Mouse (Mus musculus) frontal cortex, adult 2 months (tissue): ENCODE results near the gene Cyth1. TPM values are rescaled to one million over a fixed set of nuclear protein-coding genes. Genes with fewer than 3 reads are reported as not detected.

ENCODE experiments used
- DNase-seq, 2 experiments: peaks; one replicate each; pipeline ENCODE4 v3.0.0; 2022; ENCODE audit warnings: low spot score in 1 of 2; ENCODE audit errors: extremely low spot score in 1 of 2
- polyA plus RNA-seq: library from polyadenylated mRNA; depleted of rRNA; stranded (reverse); fragments of >200 nt; gene quantifications from 2 replicates; pipeline ENCODE4 v1.2.3, GENCODE M21; 2012

The Cyth1 gene
- polyA plus RNA-seq, 1 experiment = 90.1 TPM

- DNase-seq = no peak
These were observed 87.6 kb downstream of the Cyth1 start for GRCm38 (mm10) chr11:118160763-118161162.

- DNase-seq = no peak
These were observed 89.6 kb downstream of the Cyth1 start for GRCm38 (mm10) chr11:118158753-118159152.

GRCm38 (mm10) chr11:118156480-118157060, 91.8 kb downstream of the Cyth1 start:
- DNase-seq = no peak

- DNase-seq = no peak
These were observed 95.4 kb downstream of the Cyth1 start for GRCm38 (mm10) chr11:118152964-118153363.

- DNase-seq = no peak
These were observed 96.8 kb downstream of the Cyth1 start for GRCm38 (mm10) chr11:118151423-118152180.

GRCm38 (mm10) chr11:118150115-118150701, 98.2 kb downstream of the Cyth1 start:
- DNase-seq = peak; percentile 62 to 81

GRCm38 (mm10) chr11:118147877-118148637, 100.3 kb downstream of the Cyth1 start:
- DNase-seq = no peak

GRCm38 (mm10) chr11:118146446-118146845, 101.9 kb downstream of the Cyth1 start:
- no peak for DNase-seq

GRCm38 (mm10) chr11:118145771-118146351, 102.5 kb downstream of the Cyth1 start:
- DNase-seq = no peak

GRCm38 (mm10) chr11:118145092-118145491, 103.3 kb downstream of the Cyth1 start:
- DNase-seq = no peak

- no peak for DNase-seq
These were observed 104.7 kb downstream of the Cyth1 start for GRCm38 (mm10) chr11:118143731-118144130.

GRCm38 (mm10) chr11:118142547-118143165, 105.7 kb downstream of the Cyth1 start:
- DNase-seq = no peak

- DNase-seq = no peak
These were observed 107.4 kb downstream of the Cyth1 start for GRCm38 (mm10) chr11:118140771-118141565.

GRCm38 (mm10) chr11:118138347-118138746, 110.0 kb downstream of the Cyth1 start:
- DNase-seq = no peak

GRCm38 (mm10) chr11:118136172-118136632, 112.2 kb downstream of the Cyth1 start:
- no peak for DNase-seq

- DNase-seq = no peak
These were observed 113.1 kb downstream of the Cyth1 start for GRCm38 (mm10) chr11:118135271-118135670.

GRCm38 (mm10) chr11:118133752-118134169, 114.6 kb downstream of the Cyth1 start:
- peak in 1 of 2 experiments; percentile 29 for DNase-seq

- peak in 1 of 2 experiments; percentile 7 for DNase-seq
These were observed 115.2 kb downstream of the Cyth1 start for GRCm38 (mm10) chr11:118133133-118133751.

- DNase-seq = no peak
These were observed 116.3 kb downstream of the Cyth1 start for GRCm38 (mm10) chr11:118132136-118132535.
